Mouse (Mus musculus) limb, embryonic 13.5 days (tissue): Measurements from ENCODE around the gene Anxa1. TPM values are rescaled to one million over a fixed set of nuclear protein-coding genes. Genes with fewer than 3 reads are reported as not detected.

ENCODE experiments used
- polyA plus RNA-seq: library from polyadenylated mRNA; unstranded; fragments of >200 nt; fragmentation: Nextera tagmentation; extraction: Ambion mirVana; gene quantifications from 2 replicates; pipeline ENCODE4 v1.2.1, GENCODE M21; 2015

Gene Anxa1
- polyA plus RNA-seq, 1 experiment from 2014 or later: 67.4 TPM

Other genes with a start within 250 kb of the Anxa1 start
- gene Aldh1a1, start 101.8 kb upstream of the Anxa1 start, polyA plus RNA-seq: 0.29 and 0.45 TPM in 2 replicates